Mouse (Mus musculus) lung, adult 2 months (tissue): ENCODE data around the gene Tbl3.

Experiments used
- CTCF ChIP-seq: fragments of 200-500 bp; IDR thresholded peaks from 2 replicates; pipeline ENCODE4 v1.5.1; 2011; ENCODE audit warnings: mild to moderate bottlenecking, low read length, control low read depth; ENCODE audit not compliant: insufficient read depth
- POLR2A ChIP-seq: fragments of 200-500 bp; IDR thresholded peaks from 2 replicates; pipeline ENCODE4 v1.6.1; 2011; ENCODE audit warnings: low read depth, mild to moderate bottlenecking, control low read depth, low read length, borderline replicate concordance; ENCODE audit errors: extremely low read depth

DNA sequence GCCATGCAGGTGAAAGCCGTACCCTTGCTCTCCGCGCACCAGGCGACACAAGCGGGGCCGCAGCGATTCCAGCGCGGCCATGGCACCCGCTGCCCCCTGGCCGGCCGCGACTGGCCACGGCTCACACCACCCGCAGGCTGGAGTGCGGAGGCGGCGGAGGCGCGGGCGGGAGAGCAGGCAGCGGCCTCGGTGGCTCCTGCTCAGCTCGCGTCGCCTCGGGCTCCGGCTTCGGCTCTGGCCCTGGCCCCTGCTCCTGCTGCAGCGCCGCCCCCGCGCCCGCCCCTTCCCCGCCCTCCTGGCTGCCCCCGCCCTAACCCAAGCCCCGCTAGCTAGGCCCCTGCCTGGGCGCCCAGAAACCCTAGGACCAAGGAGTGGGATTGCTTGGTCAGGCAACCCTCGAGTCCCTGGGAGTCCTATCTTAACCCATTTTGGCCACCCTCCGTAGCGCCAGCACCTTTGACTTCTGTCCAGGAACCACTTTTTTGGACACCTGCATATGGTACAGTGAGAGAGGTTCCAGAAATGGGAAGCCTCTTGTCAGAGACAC lies 57.3 kb downstream of the Tbl3 start, which contains the start of gene Slc9a3r2:
- TF ChIP-seq CTCF (no peak), POLR2A (peak; percentile 80; the same call in 1 of the 2 replicates)
